Mouse (Mus musculus): ENCODE measurements around the gene Trmt1.

- TF ChIP-seq POLR2A (IDR thresholded peaks at IDR 0.05; ENCODE audit: extremely low read depth, insufficient read depth, low read length) (no peak), CTCF (IDR thresholded peaks at IDR 0.05; ENCODE audit: low read depth, low read length) (peak; percentile 93)
Observed at GRCm38 (mm10) chr8:84708774-84709475, 22.8 kb downstream of the Trmt1 start.
